Mouse (Mus musculus) cortical plate, adult 2 months (tissue): ENCODE data around the gene Dclk1. TPM values are rescaled to one million over a fixed set of nuclear protein-coding genes. Genes with fewer than 3 reads are reported as not detected.
A peak's percentile ranks its signal among the peaks of the same experiment; 100 is the strongest.

Source experiments
- H3K27ac ChIP-seq: fragments of 200-500 bp; 2 replicates; pipeline ENCODE4 v1.5.1; 2012; ENCODE audit warnings: low read length, control low read depth, inconsistent platforms; ENCODE audit not compliant: insufficient read depth
- H3K4me1 ChIP-seq: fragments of 200-500 bp; 2 replicates; pipeline ENCODE4 v1.6.1; 2011; ENCODE audit warnings: low read length; ENCODE audit not compliant: control insufficient read depth, insufficient read depth
- H3K4me3 ChIP-seq: fragments of 200-500 bp; 2 replicates; pipeline ENCODE4 v1.5.1; 2011; ENCODE audit warnings: mild to moderate bottlenecking, low read length, control low read depth; ENCODE audit not compliant: insufficient read depth
- CTCF ChIP-seq: fragments of 200-500 bp; IDR thresholded peaks from 2 replicates; pipeline ENCODE4 v1.5.1; 2011; ENCODE audit warnings: mild to moderate bottlenecking, control low read depth, low read length; ENCODE audit not compliant: insufficient read depth; ENCODE audit errors: extremely low read depth
- POLR2A ChIP-seq: fragments of 200-500 bp; IDR thresholded peaks from 2 replicates; pipeline ENCODE4 v1.6.1; 2011; ENCODE audit warnings: mild to moderate bottlenecking, low read length, control low read depth; ENCODE audit not compliant: insufficient read depth; ENCODE audit errors: extremely low read depth
- polyA plus RNA-seq: library from polyadenylated mRNA; depleted of rRNA; stranded (reverse); fragments of >200 nt; gene quantifications from 2 replicates; pipeline ENCODE4 v1.2.3, GENCODE M21; 2012

The Dclk1 gene
- polyA plus RNA-seq, 1 experiment = 333 TPM

DNA sequence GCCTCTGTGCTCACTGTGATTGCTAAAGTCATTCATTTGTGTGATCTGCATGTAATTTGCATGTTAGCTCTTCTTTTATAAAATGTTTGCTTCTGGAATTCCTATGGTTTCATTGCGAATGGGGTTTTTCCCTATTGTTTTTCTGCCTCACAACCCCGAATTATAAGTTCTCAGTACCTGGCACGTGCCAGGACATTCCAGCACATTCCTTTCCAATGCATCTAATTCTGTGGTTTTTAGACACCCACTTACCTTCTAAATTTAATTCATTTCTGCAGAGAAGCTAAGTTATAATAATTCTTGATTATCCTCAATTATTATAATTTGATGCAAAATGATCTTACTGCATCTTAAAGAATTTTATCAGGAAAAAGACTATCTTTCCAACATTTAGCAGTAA is 118.7 kb downstream of the Dclk1 start:
- no peak overlapping the region for H3K4me3 ChIP-seq
- TF ChIP-seq POLR2A = no peak
- TF ChIP-seq CTCF = no peak
- H3K4me1 ChIP-seq = peaks cover 8% of the 10 kb centered on the region
- H3K27ac ChIP-seq = 0 out of 2 replicates have a peak overlapping the region, but pooled peaks have one; percentile 14

DNA sequence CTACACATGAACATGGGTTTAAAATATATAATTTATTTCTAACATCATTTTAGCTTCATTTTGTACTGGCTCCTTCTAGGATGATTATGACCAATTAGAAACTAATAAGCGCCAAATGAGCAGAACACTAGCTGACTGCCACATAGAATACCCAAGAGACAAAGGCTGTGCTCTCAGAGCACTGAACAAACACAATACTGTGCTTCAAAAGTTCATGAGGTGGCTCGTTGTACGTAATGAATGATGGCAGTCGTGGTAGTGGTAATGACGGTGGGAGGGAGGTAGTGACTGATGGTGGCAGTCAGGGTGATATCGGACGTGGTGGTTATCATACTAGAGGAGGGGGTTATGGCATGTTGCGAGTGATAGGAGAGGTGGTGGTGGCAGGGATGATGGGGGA is 125.0 kb downstream of the Dclk1 start:
- peaks cover 4% of the 10 kb centered on the region for H3K4me1 ChIP-seq
- no peak overlapping the region for H3K27ac ChIP-seq
- TF ChIP-seq POLR2A = no peak
- no peak for TF ChIP-seq CTCF
- H3K4me3 ChIP-seq = no peak overlapping the region

DNA sequence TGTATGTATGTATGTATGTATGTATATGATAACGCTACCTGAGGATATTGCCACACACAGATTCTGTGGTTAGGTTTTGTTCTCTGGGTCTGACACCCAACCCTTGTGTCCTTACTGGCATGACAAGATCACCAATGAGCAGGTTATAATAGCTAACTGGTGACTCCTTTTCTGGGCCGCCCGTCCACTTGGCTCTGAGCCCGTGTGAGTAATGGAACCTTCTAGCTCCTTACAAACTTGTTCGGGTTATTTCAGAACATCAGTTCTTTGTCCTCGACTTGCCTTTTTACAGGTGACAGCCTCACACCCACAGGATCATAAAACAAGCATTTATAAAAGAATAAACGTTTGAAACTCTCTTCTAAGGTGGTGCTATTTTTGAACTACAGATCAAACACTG is 127.0 kb downstream of the Dclk1 start:
- no peak for TF ChIP-seq CTCF
- no peak for TF ChIP-seq POLR2A
- H3K27ac ChIP-seq = no peak overlapping the region
- peaks cover 3% of the 10 kb centered on the region for H3K4me1 ChIP-seq
- H3K4me3 ChIP-seq = no peak overlapping the region

DNA sequence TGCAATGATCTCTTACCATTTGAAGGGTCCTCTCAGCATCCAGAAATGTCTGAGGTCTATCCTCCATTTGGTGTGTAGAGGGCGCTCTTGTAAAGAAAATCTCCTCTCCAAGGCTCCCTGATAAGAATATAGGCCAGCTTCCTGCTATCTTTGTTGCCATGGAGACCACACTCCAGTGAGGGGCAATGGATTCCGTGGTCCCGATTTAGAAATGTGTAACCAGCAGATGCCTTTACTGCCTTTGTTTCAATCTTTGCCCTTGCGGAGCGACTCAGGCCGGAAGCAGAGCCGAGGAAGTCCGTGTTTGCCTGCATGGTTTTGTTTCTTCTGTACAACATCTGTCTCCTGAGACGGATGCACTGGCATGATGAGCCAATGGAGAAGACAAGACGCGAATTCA is 131.5 kb downstream of the Dclk1 start:
- peak overlapping the region; percentile 39 for H3K4me3 ChIP-seq
- TF ChIP-seq CTCF (peak; percentile 52; the same call in 1 of the 2 replicates), POLR2A (no peak)
- H3K27ac ChIP-seq = peak overlapping the region; percentile 53
- H3K4me1 ChIP-seq = peaks cover 11% of the 10 kb centered on the region

DNA sequence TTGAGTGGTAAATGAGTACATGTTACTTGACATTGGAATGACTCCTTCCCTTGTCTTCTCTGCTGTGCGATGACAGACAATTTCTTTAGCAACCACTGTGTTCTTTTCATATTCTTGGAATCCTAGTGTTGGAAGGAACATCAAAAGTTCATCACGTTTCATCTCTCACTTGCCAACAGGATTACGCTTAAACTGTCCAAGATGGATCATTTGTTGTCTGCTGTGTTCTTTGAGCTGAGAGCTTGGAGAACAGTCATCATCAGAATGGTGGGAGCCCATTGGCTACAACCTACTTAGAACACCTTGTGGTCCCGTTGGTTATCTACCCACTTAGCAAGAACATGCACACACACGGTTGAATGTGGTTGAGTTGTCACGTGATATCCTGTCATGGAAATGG is 136.4 kb downstream of the Dclk1 start:
- H3K4me1 ChIP-seq = peaks cover 16% of the 10 kb centered on the region
- TF ChIP-seq CTCF (no peak), POLR2A (no peak)
- no peak overlapping the region for H3K4me3 ChIP-seq
- H3K27ac ChIP-seq = no peak overlapping the region

- no peak overlapping the region for H3K27ac ChIP-seq
- TF ChIP-seq POLR2A = no peak
- no peak for TF ChIP-seq CTCF
- H3K4me3 ChIP-seq = no peak overlapping the region
- peaks cover 14% of the 10 kb centered on the region for H3K4me1 ChIP-seq
These were observed 138.3 kb downstream of the Dclk1 start for GRCm38 (mm10) chr3:55380471-55380870.

DNA sequence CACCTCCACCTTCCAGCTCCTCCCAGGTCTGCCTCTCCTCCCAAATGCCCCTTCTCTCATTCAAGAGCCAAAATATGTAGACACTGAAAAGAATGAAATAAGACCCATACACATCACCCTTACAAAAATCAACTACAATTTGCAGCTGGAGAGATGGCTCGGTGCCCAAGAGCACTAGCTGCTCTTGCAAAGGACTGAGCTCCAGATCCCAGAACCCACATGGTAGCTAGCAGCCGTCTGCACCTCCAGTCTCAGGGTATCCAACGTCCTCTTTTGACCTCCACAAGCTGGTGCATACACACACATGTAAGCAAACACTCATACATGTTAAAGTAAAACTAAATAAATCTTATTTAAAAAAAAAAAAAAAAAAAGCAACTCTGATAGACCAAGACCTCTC is 150.4 kb downstream of the Dclk1 start:
- Histone ChIP-seq H3K4me3 (no peak overlapping the region), H3K4me1 (peaks cover 1% of the 10 kb centered on the region), H3K27ac (no peak overlapping the region)
- TF ChIP-seq POLR2A = no peak
- no peak for TF ChIP-seq CTCF

GRCm38 (mm10) chr3:55393549-55393948 is 151.4 kb downstream of the Dclk1 start:
- Histone ChIP-seq H3K4me1 (peaks cover 3% of the 10 kb centered on the region), H3K4me3 (no peak overlapping the region), H3K27ac (no peak overlapping the region)
- TF ChIP-seq CTCF (no peak), POLR2A (no peak)

DNA sequence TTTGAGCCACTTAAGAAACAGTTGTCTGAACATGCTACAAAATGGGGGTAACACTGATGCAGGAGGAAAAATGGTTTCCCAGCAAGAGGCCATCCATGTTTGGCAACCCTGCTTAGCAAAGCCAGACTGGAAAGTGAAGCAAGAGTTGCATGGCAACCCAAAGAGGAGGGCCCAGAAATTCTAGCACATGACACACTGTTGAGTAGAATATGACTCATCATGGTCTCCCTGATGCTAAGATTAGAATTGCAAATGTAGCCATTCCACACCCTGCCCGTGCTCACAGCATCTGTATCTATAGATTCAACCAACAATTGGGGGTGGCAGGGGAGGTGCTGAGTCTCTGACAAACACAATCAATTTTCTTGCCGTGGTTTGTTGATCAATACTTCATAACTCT is 154.6 kb downstream of the Dclk1 start:
- Histone ChIP-seq H3K4me3 (no peak overlapping the region), H3K27ac (no peak overlapping the region), H3K4me1 (peaks cover 5% of the 10 kb centered on the region)
- TF ChIP-seq CTCF (no peak), POLR2A (no peak)

DNA sequence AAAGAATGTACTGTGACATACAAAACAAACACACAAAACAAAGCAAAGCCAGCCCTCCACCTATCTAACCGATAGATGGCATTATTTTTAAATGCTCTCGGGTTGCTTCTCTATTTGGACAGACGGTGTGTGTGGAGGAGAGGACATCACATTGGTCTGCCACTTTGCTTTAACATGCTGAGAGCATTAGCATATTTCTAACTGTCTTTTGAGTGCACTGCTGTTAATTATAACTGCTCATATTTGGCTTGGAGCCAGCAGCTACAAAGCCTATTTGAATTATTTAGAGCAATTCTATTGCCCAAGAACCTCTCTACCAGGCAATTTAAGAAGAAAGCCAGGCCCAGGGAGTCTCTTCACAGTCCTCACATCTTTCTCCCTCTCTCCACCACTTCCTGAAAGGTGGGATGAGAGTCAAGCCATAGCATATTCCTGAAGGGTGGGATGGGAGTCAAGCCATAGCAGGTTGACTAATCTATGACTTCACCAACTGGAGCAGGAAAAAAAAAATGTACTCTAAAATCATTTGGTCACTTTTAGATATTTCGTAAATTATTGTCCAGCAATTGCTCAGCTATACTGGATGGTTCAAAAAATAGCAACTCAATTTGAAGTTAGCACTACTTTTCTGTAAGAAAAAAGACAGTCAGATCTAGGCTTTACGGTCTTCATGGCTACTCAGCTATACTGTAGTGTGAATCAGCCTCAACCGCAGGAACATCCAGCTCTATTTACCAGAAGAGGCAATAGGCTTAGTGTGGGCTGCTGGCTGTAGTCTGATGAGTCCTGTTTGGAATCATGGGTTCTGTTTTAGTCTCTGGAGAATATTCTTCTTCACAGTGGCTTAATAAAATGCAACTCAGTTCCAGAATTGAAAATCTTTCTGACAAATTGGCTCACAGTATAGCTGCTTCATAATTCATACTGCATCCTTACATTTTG is 155.9 kb downstream of the Dclk1 start:
- Histone ChIP-seq H3K4me3 (no peak overlapping the region), H3K4me1 (peaks cover 5% of the 10 kb centered on the region), H3K27ac (peak overlapping the region; percentile 21)
- TF ChIP-seq CTCF (no peak), POLR2A (no peak)
